Mouse (Mus musculus) kidney, adult 2 months (tissue): ENCODE data around the gene Nmd3.

Experiments
- CTCF ChIP-seq: fragments of 200-500 bp; conservative IDR thresholded peaks from 2 replicates; pipeline ENCODE4 v1.5.1; 2011; ENCODE audit warnings: low read depth, mild to moderate bottlenecking, control low read depth, low read length, moderate library complexity, mixed read lengths; ENCODE audit not compliant: insufficient read depth, insufficient read length
- POLR2A ChIP-seq: fragments of 200-500 bp; IDR thresholded peaks from one replicate; pipeline ENCODE4 v1.6.1; 2011; ENCODE audit warnings: low read depth, low read length, control low read depth

DNA sequence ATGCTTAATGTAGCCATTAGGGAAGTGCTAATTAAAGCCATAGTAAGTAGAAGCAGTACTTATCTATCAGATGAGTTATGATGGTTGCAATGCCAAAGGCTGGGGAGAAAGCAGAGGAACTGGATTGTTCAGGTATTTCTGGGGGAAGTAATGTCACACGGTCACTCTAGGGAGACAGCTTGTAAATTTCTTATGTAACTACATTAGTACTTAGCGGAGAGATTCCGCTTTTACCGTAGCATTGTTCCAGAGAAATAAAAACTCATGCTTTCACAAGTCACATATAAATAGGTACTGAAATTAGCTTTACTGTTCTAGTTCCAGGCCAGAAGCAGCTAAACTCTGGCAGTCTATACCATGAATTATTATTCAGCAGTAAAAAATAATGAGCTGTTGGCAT, 47.4 kb downstream of the Nmd3 start:
- TF ChIP-seq CTCF, result no peak
- TF ChIP-seq POLR2A, result no peak
